Mouse (Mus musculus): ENCODE data around the gene Rpl7l1. TPM values are rescaled to one million over a fixed set of nuclear protein-coding genes. Genes with fewer than 3 reads are reported as not detected.

The Rpl7l1 gene
- polyA plus RNA-seq, 1 experiment from 2014 or later = 103 TPM

DNA sequence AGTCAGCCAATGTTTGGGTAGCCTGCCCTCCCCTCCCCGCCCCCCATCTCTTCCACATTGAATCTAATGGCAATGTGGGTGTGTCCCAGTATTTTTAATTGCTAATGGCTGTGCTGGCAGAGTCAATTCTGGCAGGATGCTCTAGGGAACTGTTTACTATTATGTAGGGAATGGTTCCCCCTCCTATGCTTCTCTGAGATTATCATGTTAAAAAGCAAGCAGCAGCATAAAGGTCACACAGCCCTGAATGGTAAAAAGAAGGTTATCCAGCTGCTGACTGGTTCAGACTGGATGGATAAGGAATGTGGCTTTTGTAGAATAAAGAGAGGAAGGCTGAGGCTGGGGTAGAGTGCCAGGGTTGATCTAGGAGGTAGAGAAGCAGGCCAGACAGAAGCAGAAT, 30.0 kb upstream of the Rpl7l1 start:
- Histone ChIP-seq H3K4me3 (ENCODE audit: low read length) (no peak overlapping the region), H3K27me3 (ENCODE audit: control insufficient read depth, insufficient read depth, low read length) (no peaks in the 10 kb centered on the region), H3K4me1 (ENCODE audit: control insufficient read depth, insufficient read depth, low read length) (peaks cover 5% of the 10 kb centered on the region; the same call in 1 of the 2 replicates), H3K4me2 (ENCODE audit: low read depth, low read length) (no peak overlapping the region), H3K36me3 (ENCODE audit: control insufficient read depth, insufficient read depth) (peaks cover 21% of the 10 kb centered on the region), H3K9ac (ENCODE audit: low read length) (no peak overlapping the region), H3K9me3 (replicated peaks; ENCODE audit: control insufficient read depth, low read length) (no peaks in the 10 kb centered on the region), H3K27ac (ENCODE audit: low read length) (no peak overlapping the region)
- WGBS = 96% methylated on average over 1 of the region's 1 CpGs
- ATAC-seq (replicated peaks; ENCODE audit: extremely low read depth, insufficient read depth, low FRiP score) = no peak

- Histone ChIP-seq H3K9ac (ENCODE audit: low read length) (no peak overlapping the region), H3K36me3 (ENCODE audit: control insufficient read depth, insufficient read depth) (peaks cover 36% of the 10 kb centered on the region), H3K4me1 (ENCODE audit: control insufficient read depth, insufficient read depth, low read length) (peaks cover 5% of the 10 kb centered on the region; the same call in 1 of the 2 replicates), H3K9me3 (replicated peaks; ENCODE audit: control insufficient read depth, low read length) (no peaks in the 10 kb centered on the region), H3K4me2 (ENCODE audit: low read depth, low read length) (no peak overlapping the region), H3K27me3 (ENCODE audit: control insufficient read depth, insufficient read depth, low read length) (no peaks in the 10 kb centered on the region), H3K4me3 (ENCODE audit: low read length) (no peak overlapping the region), H3K27ac (ENCODE audit: low read length) (no peak overlapping the region)
- no peak for ATAC-seq (replicated peaks; ENCODE audit: extremely low read depth, insufficient read depth, low FRiP score)
- 86% methylated on average over 3 of the region's 3 CpGs for WGBS
These were observed 28.2 kb upstream of the Rpl7l1 start for GRCm38 (mm10) chr17:46810672-46811071.

DNA sequence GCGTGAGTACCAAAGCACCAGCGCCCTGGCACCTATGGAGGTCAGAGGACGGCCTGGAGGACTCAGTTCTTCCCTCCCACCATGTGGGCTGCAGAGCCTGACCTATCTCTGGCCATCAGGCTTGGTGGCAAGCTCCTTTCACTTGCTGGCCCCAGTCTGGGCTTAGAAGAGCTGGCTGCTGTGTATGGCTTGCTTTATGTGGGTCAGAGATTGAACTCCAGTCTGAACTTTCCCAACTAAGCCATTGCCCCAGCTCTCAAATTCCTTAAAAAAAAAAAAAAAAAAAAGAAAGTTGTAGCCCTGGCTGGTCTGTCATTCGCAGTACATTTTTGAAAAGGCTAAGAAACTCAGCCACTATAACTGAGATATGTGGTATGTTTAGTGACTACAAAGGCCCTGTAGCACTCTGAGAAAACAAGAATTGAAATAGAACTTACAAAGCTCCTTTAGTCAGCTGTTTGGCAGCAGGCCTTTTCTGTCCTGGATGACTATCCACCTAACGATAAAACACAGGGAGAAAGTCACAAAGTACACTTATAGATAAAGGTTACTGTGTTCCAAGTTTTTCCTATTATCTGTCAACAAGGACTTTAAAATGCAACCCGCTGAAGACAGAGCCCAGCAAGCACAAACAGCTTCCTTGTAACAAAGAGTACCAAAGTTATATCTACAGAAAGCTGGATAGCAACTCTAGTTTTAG, 26.8 kb upstream of the Rpl7l1 start:
- Histone ChIP-seq H3K27me3 (ENCODE audit: control insufficient read depth, insufficient read depth, low read length) (no peaks in the 10 kb centered on the region), H3K4me1 (ENCODE audit: control insufficient read depth, insufficient read depth, low read length) (peaks cover 5% of the 10 kb centered on the region; the same call in 1 of the 2 replicates), H3K4me3 (ENCODE audit: low read length) (no peak overlapping the region), H3K27ac (ENCODE audit: low read length) (peak overlapping the region; percentile 83), H3K4me2 (ENCODE audit: low read depth, low read length) (no peak overlapping the region), H3K36me3 (ENCODE audit: control insufficient read depth, insufficient read depth) (peaks cover 36% of the 10 kb centered on the region), H3K9me3 (replicated peaks; ENCODE audit: control insufficient read depth, low read length) (no peaks in the 10 kb centered on the region), H3K9ac (ENCODE audit: low read length) (no peak overlapping the region)
- 62% methylated on average over 6 of the region's 6 CpGs for WGBS
- ATAC-seq (replicated peaks; ENCODE audit: extremely low read depth, insufficient read depth, low FRiP score) = peak; percentile 37

DNA sequence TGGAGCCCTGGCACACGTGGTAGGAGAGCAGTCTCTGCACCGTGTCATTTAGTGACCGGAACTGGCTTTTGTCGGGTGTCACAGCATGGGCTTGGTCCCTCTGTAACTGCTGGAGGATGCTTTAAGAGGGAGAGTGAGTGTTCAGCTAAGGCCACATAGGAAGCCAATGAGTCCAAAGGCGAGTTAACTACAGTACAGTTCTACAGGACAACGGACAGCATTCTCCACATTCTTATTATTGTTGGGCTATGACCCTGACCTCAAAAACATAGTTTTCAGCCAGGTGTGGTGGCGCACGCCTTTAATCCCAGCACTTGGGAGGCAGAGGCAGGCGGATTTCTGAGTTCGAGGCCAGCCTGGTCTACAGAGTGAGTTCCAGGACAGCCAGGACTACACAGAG, 25.9 kb upstream of the Rpl7l1 start:
- ATAC-seq (replicated peaks; ENCODE audit: extremely low read depth, insufficient read depth, low FRiP score) = no peak
- H3K27me3 ChIP-seq (ENCODE audit: control insufficient read depth, insufficient read depth, low read length) = no peaks in the 10 kb centered on the region
- H3K4me2 ChIP-seq (ENCODE audit: low read depth, low read length) = no peak overlapping the region
- peaks cover 5% of the 10 kb centered on the region; the same call in 1 of the 2 replicates for H3K4me1 ChIP-seq (ENCODE audit: control insufficient read depth, insufficient read depth, low read length)
- H3K9ac ChIP-seq (ENCODE audit: low read length) = no peak overlapping the region
- WGBS = 84% methylated on average over 10 of the region's 10 CpGs
- no peak overlapping the region for H3K27ac ChIP-seq (ENCODE audit: low read length)
- no peak overlapping the region for H3K4me3 ChIP-seq (ENCODE audit: low read length)
- H3K9me3 ChIP-seq (replicated peaks; ENCODE audit: control insufficient read depth, low read length) = no peaks in the 10 kb centered on the region
- peaks cover 33% of the 10 kb centered on the region for H3K36me3 ChIP-seq (ENCODE audit: control insufficient read depth, insufficient read depth)

- Histone ChIP-seq H3K4me1 (ENCODE audit: control insufficient read depth, insufficient read depth, low read length) (no peaks in the 10 kb centered on the region), H3K4me3 (ENCODE audit: low read length) (no peak overlapping the region), H3K9ac (ENCODE audit: low read length) (no peak overlapping the region), H3K9me3 (replicated peaks; ENCODE audit: control insufficient read depth, low read length) (no peaks in the 10 kb centered on the region), H3K4me2 (ENCODE audit: low read depth, low read length) (no peak overlapping the region), H3K27me3 (ENCODE audit: control insufficient read depth, insufficient read depth, low read length) (no peaks in the 10 kb centered on the region), H3K36me3 (ENCODE audit: control insufficient read depth, insufficient read depth) (peaks cover 27% of the 10 kb centered on the region), H3K27ac (ENCODE audit: low read length) (no peak overlapping the region)
- WGBS = 78% methylated on average over 6 of the region's 6 CpGs
- no peak for ATAC-seq (replicated peaks; ENCODE audit: extremely low read depth, insufficient read depth, low FRiP score)
These were observed 19.3 kb upstream of the Rpl7l1 start for GRCm38 (mm10) chr17:46801761-46802160.

- no peak overlapping the region for H3K9ac ChIP-seq (ENCODE audit: low read length)
- WGBS = 76% methylated on average over 10 of the region's 10 CpGs
These were observed 17.2 kb upstream of the Rpl7l1 start for GRCm38 (mm10) chr17:46799680-46800079.

GRCm38 (mm10) chr17:46797386-46797785, 14.9 kb upstream of the Rpl7l1 start:
- Histone ChIP-seq H3K4me2 (ENCODE audit: low read depth, low read length) (no peak overlapping the region), H3K27ac (ENCODE audit: low read length) (no peak overlapping the region), H3K4me3 (ENCODE audit: low read length) (no peak overlapping the region), H3K9me3 (replicated peaks; ENCODE audit: control insufficient read depth, low read length) (no peaks in the 10 kb centered on the region), H3K9ac (ENCODE audit: low read length) (no peak overlapping the region), H3K4me1 (ENCODE audit: control insufficient read depth, insufficient read depth, low read length) (no peaks in the 10 kb centered on the region), H3K36me3 (ENCODE audit: control insufficient read depth, insufficient read depth) (peaks cover 16% of the 10 kb centered on the region), H3K27me3 (ENCODE audit: control insufficient read depth, insufficient read depth, low read length) (no peaks in the 10 kb centered on the region)
- WGBS = 42% methylated on average over 8 of the region's 8 CpGs
- ATAC-seq (replicated peaks; ENCODE audit: extremely low read depth, insufficient read depth, low FRiP score) = no peak

More at GRCm38 (mm10) chr17:46799680-46800079, 17.2 kb upstream of the Rpl7l1 start:
- ATAC-seq (replicated peaks; ENCODE audit: extremely low read depth, insufficient read depth, low FRiP score) = no peak
- no peaks in the 10 kb centered on the region for H3K27me3 ChIP-seq (ENCODE audit: control insufficient read depth, insufficient read depth, low read length)
- H3K9me3 ChIP-seq (replicated peaks; ENCODE audit: control insufficient read depth, low read length) = no peaks in the 10 kb centered on the region
- no peak overlapping the region for H3K4me2 ChIP-seq (ENCODE audit: low read depth, low read length)
- H3K4me3 ChIP-seq (ENCODE audit: low read length) = no peak overlapping the region
- peaks cover 16% of the 10 kb centered on the region for H3K36me3 ChIP-seq (ENCODE audit: control insufficient read depth, insufficient read depth)
- H3K4me1 ChIP-seq (ENCODE audit: control insufficient read depth, insufficient read depth, low read length) = no peaks in the 10 kb centered on the region
- no peak overlapping the region for H3K27ac ChIP-seq (ENCODE audit: low read length)

DNA sequence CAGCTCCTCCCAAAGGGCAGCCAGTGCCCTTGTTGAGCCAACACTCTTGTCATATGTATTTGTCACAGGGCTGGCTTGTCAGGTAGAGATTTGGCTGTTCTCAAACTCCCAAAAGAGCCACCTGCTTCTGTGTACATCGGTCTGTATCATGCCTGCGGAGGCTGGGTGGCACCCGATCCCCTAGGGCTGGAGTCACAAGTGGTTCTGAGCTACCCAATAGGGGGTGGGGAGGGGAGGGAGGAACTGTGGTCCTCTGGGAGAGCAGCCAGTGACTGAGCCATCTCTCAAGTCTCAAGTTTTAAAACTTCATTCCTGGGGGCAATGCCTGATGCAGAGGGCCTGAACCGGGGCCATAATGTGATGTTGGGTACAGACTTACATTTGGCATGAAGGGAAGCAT, 14.3 kb upstream of the Rpl7l1 start:
- Histone ChIP-seq H3K9ac (ENCODE audit: low read length) (no peak overlapping the region), H3K27ac (ENCODE audit: low read length) (no peak overlapping the region), H3K9me3 (replicated peaks; ENCODE audit: control insufficient read depth, low read length) (no peaks in the 10 kb centered on the region), H3K4me1 (ENCODE audit: control insufficient read depth, insufficient read depth, low read length) (no peaks in the 10 kb centered on the region), H3K4me2 (ENCODE audit: low read depth, low read length) (no peak overlapping the region), H3K36me3 (ENCODE audit: control insufficient read depth, insufficient read depth) (peaks cover 16% of the 10 kb centered on the region), H3K27me3 (ENCODE audit: control insufficient read depth, insufficient read depth, low read length) (no peaks in the 10 kb centered on the region), H3K4me3 (ENCODE audit: low read length) (no peak overlapping the region)
- 81% methylated on average over 4 of the region's 4 CpGs for WGBS
- no peak for ATAC-seq (replicated peaks; ENCODE audit: extremely low read depth, insufficient read depth, low FRiP score)

DNA sequence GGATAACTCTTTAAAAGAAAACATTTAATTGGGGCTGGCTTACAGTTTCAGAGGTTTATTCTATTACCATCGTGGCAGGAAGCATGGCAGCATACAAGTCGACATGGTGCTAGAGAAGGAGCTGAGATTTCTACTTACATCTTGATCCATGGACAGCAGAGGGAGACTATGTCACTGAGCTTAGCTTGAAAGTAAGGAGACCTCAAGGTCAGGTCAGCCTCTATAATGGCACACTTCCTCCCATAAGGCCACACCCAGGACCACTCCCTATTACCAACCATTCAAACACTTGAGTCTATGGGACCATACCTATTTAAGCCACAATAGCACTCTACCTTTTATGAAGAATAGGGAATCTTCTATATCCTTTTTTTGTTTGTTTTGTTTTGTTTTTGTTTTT, 10.5 kb upstream of the Rpl7l1 start:
- WGBS = 94% methylated on average over 2 of the region's 2 CpGs
- Histone ChIP-seq H3K4me3 (ENCODE audit: low read length) (no peak overlapping the region), H3K4me2 (ENCODE audit: low read depth, low read length) (no peak overlapping the region), H3K27me3 (ENCODE audit: control insufficient read depth, insufficient read depth, low read length) (no peaks in the 10 kb centered on the region), H3K9me3 (replicated peaks; ENCODE audit: control insufficient read depth, low read length) (no peaks in the 10 kb centered on the region), H3K27ac (ENCODE audit: low read length) (no peak overlapping the region), H3K9ac (ENCODE audit: low read length) (no peak overlapping the region), H3K4me1 (ENCODE audit: control insufficient read depth, insufficient read depth, low read length) (no peaks in the 10 kb centered on the region), H3K36me3 (ENCODE audit: control insufficient read depth, insufficient read depth) (no peaks in the 10 kb centered on the region)
- no peak for ATAC-seq (replicated peaks; ENCODE audit: extremely low read depth, insufficient read depth, low FRiP score)
